Mouse (Mus musculus) heart, adult 9 months (tissue): ENCODE results near the gene Nelfcd.
A peak's percentile ranks its signal among the peaks of the same experiment; 100 is the strongest.

ENCODE experiments used
- DNase-seq, 2 experiments: peaks; one replicate each; pipeline ENCODE4 v3.0.0; 2022; ENCODE audit warnings: low spot score in 2 of 2

Gene Nelfcd

DNA sequence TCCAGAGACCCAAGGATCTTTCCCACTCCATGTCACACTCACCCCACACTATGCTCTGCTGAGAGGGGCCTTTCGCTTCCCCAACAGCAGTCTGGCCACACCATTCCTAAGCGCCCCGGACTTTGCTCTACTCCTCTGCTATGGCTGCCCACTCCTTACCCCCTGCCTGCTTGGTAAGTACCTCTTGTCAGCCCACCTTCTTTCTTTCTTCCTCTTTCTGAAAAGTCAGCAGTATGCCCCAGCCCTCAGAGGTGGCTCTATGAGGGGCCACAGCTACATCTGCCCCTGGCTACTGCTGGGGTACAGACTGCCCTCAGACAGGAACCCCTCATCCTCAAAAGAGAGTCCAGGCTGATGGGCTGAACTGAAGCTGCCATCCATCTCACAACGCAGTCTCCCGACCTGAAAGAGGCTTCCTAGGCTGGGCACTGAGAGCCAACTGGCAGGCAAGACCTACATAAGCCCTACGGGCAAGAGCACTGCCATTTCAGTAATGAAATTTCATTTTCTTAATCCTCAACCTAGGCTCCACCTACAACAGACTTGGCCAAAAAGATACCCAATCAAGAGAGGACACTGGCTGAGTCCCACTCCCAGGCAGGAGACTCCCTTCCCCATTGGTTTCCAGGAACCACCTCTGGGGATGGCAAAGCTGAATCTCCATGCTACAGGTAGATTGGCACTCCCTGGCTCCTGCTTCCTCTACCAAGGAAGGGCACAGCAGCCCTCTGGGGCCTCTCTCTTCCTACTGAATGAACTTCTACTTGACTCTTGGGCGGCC lies 21.5 kb downstream of the Nelfcd start:
- peak in 1 of 2 experiments; percentile 5 for DNase-seq

DNA sequence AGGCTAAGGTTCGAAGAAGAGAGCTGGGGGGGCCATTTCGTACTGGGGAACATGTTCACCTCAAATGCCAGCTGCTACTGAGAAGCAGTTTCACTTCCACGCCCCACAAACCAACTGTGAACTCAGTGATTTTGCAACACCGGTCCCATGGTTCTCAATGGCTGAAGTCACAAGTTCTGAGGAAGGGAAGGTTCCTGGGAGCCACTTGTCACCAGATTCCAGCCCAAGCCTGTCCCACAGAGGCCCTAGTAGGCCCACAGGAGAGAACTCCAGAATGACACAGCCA lies 22.0 kb downstream of the Nelfcd start:
- peak; percentile 50 to 59 for DNase-seq

DNA sequence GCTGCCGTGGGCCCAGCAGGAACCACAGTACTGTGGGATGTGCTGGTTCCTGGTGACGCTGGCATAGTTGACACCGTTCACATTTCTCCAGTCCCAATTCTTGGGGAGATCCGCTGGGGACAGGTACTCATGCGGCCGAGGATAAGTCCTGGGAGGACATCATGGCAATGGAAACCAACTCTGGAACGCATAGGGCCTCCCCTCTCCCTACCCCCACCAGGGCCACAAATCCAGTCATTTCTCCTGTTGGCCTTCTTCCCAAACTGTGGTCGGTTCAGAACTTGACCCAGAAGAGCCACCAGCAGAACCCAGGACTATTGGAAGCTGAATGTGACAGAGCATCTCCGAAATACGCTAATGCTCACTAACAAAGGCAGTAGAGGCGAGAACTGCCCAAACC lies 22.6 kb downstream of the Nelfcd start:
- no peak for DNase-seq

DNA sequence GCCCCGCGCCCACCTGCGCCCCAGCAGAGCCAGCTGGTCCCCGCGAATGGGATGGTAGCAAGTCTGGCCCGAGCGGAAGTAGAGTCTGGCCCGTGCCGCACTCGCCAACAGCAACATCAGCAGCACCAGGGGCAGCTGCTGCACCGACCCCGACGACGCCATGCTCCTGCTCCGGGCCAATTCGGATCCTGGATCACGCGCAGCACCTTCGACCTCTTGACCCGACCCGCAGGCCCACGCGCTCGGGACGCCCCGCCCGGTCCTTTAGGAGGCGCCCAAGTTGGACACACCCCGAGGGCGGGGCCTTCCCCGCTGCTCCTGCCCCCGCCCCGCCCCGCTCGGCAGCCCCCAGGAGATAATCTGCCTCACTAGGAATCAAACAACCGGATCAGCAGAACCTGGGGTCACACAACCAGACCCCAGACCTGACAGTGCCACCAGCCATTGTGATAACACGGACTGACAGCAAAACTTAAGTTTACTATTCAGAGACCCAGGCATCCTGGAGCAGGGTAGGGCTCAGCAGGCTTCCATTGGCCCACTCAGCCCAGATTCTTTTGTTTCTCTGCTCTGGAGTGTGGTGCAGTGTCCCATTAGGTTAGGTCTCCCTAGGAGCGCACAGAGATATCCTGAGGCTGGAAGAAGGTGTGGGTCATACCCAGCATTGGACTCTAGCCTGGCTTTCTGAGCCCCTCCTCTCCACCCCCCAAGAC lies 23.3 kb downstream of the Nelfcd start, which contains the start of gene Ctsz:
Gene Ctsz (minus strand): TSS at position 303 of the 713 bp plus-strand sequence.
- DNase-seq = peak; percentile 75

DNA sequence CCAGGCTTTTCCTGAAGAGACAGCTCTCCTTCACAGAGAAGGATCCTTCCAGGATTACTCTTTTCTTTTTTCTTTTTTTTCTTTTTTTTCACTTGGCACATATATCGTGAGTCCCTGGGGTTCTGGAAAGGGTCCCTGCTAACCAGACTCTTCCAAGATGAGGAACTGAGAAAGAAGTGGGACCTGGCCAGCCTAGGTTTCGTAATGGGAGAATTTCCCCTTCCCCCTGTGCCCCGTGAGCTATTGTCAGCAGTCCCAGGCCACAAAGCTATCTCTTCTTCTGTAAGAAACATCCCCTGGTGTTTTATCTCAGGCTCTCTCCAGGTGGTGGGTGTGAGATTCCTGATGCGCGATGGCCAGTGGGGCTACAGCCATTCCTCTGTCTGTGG lies 23.8 kb downstream of the Nelfcd start:
- peak; percentile 31 to 42 for DNase-seq

DNA sequence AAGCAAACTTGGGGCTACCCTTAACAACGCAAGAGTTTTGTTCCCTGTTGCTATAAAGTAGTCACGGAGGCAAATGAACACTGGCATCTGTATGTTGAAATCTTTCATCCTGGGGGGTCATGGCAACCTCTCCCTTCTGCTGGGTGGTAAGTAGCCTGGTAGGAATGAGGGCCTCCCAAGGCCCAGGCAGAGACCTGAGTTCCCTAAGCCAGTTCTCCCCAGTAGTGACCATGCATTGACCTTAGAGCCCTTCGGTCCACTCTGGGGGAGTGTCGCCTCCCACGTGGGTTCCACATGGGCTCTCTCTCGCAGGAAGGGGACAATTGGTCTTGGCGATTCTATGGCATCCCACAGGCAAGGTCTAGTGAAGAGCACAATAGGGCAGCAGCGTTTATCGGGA lies 24.4 kb downstream of the Nelfcd start:
- DNase-seq = no peak

DNA sequence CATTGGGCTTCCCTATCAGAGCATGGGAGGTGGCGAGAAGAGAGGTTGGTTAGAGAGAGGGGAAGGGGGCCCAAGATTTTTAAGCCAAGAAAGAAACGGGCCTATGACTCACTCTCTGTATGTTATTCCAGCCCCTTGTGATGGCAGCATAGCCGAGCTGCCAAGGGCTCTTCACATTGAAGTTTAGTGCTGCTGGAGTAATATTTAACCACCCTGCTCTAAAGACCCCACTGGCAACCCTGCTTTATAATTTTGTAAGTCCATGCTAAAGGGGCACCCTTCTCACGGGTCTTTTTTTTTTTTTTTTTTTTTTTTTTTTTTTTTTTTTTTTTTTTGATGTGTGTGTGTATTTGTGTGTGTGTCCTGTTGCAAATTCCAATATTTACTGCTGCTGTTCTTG lies 26.3 kb downstream of the Nelfcd start:
- DNase-seq = no peak

DNA sequence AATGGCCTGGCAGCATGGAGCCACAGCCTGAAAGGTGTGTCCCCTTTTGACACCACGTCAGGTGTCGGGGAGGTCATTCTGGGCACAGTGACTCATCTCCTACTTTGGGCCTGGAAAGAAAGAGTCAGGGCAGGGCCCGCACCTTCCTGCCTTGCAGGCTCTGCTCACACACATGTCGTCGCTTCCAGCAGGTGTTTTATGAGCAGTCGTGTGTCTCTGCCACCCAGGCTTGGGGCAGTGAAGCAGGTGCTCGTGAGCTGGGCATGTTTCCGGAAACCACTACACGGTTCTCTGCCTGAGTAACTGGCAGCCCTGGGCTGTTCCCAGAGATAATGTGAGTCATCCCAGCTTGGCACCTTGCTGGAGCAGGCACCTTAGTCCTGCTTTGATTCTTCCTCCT lies 26.9 kb downstream of the Nelfcd start:
- no peak for DNase-seq

DNA sequence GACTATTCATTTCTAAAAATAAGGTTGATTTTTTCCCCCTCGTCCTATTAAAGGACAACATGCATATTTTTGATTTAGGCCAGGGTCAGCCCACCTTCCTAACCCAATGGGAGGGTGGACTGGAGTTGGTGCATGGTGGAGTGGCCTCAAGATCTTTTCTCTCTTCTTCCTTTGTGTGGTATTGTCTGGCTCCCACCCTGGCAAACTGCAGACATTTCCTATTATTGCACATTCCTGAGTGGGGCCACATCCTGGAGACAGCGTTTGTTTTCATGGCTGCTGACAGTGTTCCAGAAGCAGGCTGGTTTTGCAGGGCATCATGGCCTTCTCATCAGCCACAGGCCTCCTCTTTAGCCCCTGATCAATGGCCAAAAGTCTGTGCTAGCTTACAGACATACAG lies 27.4 kb downstream of the Nelfcd start:
- DNase-seq = no peak

DNA sequence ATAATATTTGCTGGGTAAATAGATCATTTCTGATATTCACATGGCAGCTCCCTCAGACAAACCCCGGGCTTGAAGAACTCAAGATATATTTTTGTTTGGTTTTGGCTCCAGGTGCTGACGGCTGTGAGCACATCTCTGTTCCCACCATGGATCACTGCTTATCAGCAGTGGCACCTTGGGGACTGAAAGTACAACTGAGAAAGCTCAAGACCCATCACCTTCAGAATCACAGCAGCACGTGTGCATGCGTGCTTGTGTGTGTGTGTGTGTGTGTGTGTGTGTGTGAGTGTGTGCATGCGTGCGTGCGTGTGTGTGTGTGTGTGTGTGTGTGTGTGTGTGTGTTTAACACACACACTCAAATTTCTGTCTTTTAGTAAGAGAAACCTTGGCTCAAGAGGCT lies 28.8 kb downstream of the Nelfcd start:
- DNase-seq = no peak

DNA sequence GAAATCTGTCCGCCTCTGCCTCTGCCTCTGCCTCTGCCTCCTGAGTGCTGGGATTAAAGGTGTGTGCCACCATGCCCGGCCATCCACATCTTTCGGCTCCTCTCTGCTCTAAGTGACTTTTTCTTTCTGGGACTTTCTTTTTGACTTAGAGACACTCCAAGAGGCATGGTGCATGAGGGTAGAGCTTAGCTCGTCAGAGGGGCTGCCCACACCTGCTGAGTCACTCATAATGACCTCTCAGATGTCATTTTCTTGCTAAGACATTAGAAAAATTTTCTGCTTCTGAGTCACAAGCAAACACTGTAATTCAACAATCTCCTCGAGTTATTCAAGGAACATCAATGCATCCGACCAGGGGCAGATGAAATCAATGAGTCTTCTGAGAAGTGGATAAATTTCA lies 29.4 kb downstream of the Nelfcd start:
- DNase-seq = no peak

DNA sequence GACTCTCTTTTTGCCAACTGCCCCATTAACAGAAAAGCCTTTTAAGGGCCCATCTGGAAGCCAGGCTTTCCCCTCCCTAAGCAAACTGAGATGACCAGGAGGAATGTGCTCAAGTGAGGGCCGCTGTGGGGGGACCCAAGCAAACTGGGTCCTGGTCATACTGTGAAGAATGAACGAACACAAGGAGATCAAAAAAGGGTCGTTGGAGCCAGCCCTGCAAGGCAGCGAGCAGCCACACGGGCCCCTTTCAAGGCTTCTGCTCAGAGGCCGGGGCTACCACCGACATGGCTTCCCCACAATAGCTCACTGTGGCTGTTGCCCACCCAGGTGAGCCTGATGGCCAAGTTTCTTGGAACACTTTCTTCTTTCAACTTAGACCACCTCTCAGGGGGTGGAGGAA lies 30.9 kb downstream of the Nelfcd start:
- no peak for DNase-seq

DNA sequence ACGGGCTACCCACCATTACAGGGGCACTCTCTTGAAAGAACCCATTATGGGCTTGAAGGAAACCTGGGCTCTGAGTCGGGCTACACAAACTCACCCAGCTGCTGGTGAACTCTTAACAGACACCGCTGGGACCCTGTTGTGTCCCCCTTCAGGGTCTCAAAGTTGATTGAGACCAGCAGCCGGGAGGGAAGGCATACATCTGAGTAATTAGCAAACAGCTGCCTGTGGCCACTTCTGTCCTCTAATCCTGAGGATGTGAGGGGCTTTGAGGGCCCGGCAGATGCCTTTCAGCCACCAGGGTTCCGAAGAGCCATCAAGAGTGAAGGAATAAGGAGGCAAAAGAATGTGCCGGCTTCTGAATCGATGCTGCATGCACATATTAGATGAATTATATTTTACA lies 31.3 kb downstream of the Nelfcd start:
- no peak for DNase-seq

DNA sequence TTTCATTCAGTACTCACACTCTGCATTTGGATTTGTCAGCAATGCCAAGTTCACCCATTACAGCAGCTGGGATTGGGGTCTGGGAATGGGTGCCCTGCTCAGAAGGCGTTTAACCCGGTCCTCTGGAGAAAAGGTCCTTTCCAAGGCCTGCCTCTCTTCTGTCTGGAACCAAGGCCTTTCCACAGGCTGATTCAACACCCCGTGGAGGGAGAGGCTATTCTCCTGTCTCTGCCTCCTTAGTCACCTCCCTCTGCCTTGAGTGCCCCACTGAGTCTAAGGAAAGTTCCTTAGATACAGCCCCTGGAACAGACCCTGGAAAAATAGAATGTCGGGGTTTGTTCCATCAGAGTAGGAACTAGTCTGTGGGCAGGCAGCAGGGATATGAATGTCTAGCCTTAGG lies 32.8 kb downstream of the Nelfcd start:
- no peak for DNase-seq

DNA sequence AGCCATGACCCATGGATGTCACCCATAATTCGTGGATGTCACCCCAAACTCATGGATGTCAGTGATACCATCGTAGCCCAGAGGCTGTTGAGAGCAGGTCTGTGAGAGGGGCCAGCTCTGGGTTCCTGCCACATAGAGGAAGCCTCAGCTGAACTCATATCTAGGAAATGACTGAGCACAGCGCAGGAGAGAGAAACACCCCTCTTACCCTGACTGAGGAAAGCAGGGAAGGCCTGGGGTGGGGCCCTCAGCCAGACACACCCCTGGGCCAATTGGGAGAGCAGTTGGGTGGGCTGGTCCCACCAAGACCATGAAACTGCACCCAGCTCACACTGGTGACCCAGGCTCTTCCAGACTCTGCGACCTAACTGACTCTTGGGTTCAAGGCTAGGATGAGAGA lies 34.7 kb downstream of the Nelfcd start, which contains the start of gene Tubb1:
Gene Tubb1 (plus strand): TSS at position 343 of the 400 bp plus-strand sequence.
- DNase-seq = no peak

DNA sequence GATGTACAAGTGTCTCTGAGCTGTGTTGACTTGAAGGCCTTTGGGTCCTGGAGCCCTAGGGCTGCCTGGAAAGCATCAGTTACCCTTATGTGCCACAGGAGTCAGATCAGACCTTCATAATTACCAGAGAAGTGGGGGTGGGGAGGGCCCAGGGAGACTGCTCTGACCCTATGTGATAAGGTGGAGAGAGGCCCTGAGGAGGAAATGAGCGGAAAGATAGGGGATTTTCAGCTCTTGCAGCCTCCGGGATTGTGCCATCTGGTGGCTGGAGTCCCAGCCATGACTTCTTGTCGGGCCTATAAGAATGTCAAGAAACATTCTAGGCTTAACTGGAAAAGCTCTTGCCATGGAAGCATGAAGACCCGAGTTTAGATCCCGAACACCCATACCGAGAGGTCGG lies 38.1 kb downstream of the Nelfcd start:
- no peak for DNase-seq

DNA sequence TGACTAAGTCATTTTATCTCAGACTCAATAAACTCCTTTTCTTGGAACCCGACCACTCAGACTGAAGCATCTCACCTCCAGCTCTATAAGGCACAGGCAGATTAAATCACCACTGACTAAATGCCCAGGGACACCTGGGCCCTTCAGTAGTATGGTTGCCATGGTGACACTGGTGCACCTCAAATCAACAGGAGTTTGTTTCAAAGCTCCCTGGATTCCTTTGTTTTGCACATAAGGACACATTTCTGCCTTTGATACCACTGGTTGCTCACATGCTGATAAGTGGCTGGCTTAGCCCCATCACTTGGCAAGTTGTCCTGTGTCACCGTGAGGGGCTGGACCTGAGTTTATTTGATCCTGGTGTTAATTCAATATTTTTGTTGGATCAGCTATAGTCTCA lies 43.8 kb downstream of the Nelfcd start:
- no peak for DNase-seq

DNA sequence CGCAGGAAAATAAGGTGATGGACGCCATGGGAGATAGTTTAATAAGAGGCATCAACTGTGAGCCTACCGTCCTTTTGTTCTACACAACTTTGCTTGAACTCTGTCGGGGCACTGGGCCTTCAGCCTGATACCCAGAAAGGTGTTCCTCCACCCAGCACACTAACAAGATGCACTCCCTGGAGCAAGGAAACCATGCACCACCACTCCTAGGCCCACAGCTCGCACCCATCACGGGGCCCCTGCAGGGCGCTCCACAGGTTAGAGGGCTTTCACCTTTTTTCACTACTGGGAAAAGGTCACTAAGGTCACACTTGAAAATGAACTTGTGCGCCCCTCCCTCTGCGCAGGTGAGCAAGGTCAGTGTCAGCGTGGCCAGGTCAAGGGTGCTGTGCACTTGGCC lies 47.8 kb downstream of the Nelfcd start:
- peak in 1 of 2 experiments; percentile 15 for DNase-seq

DNA sequence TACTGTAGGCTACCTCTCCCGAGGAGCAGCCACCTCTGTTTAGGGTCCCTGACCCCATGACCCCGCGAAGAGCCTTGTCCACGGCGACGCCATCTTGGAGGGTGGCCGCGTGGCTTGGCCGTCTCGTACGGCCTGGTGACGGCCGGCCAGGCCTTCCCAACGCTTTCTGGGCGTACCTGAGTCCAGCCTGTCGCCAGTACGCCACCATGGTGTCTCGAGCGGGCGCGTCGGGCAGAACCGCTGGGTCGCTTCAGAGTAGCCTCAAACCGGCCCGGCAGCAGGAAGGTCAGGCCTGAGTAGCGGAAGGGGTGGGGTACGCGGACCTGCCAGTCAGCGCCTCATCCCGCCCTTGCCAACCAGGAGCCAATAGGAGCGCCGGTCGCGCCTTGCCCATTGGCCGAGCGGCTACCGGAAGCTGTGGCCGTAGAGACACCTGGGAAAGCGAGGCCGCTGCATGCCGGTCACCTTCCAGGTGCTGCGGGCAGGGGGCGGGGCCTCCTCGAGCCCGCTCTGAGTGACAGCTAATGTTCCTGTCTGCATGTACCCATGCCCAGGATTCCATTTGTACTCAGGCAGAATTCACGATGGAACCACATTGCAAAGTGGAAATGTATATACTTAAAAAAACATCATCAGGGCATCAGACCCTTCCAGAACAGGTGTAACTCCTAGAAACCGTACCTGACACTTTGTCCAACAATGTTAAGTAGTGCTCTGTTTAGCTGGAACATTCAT lies 48.4 kb downstream of the Nelfcd start, which contains the start of gene Atp5e:
Gene Atp5e (minus strand): TSS at position 317 of the 735 bp plus-strand sequence.
- peak; percentile 96 to 97 for DNase-seq

DNA sequence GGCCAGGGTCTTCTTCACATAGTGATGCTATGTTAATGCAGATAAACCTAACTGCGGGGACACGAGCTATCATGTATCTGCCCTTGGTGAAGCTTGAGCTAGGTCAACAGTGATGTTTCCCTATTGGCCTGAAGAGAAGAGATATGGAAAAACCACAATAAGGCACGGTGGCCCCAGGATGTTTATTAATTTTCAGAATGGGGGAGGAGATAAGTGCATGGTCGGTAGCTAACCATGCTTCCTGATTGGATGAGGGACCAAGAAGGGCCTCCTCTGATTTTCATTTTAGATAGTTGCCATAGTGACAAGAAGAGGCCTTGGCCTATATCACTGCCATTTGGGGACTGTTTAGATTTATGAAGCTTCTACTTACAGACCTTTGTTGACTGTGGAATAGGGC lies 54.7 kb downstream of the Nelfcd start:
- no peak for DNase-seq

DNA sequence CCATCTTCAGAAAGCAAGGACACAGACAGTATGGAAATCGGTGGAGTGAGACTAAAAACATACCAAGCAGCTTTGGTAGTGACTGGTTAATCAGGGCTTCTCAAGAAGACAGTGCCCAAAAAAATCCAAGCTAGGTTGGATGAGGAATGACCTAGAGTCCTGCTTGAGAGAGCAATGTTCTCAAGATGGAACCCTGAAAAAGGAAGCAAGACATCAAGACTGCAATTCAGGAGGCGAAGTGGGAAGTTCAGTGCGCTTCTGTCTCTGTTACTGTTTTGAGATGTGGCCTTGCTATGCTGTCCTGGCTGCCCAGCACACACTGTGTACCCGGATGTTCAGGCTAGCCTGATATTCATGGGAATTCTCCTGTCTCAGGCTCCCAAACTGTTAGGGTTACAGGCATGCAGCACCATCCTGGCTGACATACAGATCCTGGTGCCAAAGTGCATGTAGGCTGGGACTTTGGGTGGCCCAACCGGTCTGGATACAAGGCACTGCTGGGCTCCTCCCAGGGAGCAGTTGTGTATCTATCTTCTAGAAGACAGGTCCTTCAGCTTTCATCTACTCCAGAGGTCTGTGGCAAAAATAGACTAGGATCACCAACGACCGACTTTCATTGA lies 55.3 kb downstream of the Nelfcd start:
- DNase-seq = no peak

DNA sequence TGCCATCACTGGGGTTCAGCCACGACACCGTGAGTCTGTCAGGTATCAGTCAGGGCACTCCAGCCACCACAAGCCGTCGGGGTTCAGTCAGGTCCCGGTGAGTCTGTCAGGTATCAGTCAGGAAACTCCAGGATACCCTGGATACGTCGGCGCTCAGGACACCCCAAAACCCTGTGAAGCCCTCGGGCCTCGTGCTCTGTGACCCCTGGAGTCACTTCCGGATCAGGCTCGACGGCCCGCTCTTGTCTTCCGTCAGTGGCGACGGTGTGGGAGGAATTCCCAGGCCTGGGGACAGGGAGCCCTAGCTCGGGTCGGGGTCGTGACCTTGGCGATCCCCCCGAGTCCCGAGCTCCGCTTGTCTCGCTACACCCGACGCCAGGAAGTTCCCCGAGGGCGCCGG lies 56.8 kb downstream of the Nelfcd start:
- no peak for DNase-seq
